Mouse (Mus musculus) liver, postnatal 0 days (tissue): ENCODE measurements at regions not wholly inside any gene's neighbourhood (a gene's known extent, or its start where the extent isn't known, plus 50 kb on each side); places are given as distances from the start of the nearest gene placed in this dataset.

Experiments
- CTCF ChIP-seq: sonication (generic); IDR thresholded peaks from 2 replicates; pipeline ENCODE4 v1.5.1; 2016; ENCODE audit warnings: antibody characterized with exemption, low read depth
- EP300 ChIP-seq: IDR thresholded peaks from 2 replicates; pipeline ENCODE4 v1.6.1; 2016; ENCODE audit warnings: antibody characterized with exemption, low read depth, mild to moderate bottlenecking

DNA sequence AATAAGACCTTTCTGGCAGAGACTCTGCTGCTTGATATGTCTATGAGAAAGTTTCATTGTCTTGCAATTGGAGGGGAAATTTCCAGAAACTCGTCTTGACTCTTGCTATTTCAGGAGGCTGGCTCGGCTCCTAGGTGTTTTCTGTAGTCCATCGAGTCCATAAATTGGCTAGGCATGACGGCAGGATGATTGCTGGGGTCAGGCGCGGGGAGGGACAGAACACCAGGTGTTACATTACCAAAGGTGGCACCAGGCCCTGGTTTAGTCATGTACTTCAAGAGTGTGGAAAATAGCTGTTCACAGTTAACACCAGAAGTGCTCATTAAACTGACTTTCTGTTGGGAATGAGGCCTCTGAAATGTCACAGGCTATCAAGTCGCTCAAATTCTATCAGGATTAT is 151.7 kb downstream of the Tex36 start:
- TF ChIP-seq EP300: no peak
- TF ChIP-seq CTCF: no peak
